Mouse (Mus musculus) liver, postnatal 0 days (tissue): ENCODE measurements around the gene Ndufaf3.

Experiments
- CTCF ChIP-seq: sonication (generic); IDR thresholded peaks from 2 replicates; pipeline ENCODE4 v1.5.1; 2016; ENCODE audit warnings: antibody characterized with exemption, low read depth
- EP300 ChIP-seq: IDR thresholded peaks from 2 replicates; pipeline ENCODE4 v1.6.1; 2016; ENCODE audit warnings: antibody characterized with exemption, low read depth, mild to moderate bottlenecking

GRCm38 (mm10) chr9:108546875-108547274 lies 20.4 kb downstream of the Ndufaf3 start:
- TF ChIP-seq CTCF (no peak), EP300 (no peak)
